Mouse (Mus musculus): Measurements from ENCODE around the gene Anxa6.
"Not testable (repeated sequence)": the region's sequence is repeated elsewhere in the genome, so short reads cannot be mapped to it uniquely, and the experiment has no call there.

Gene Anxa6

GRCm38 (mm10) chr11:54958571-54959073 is 74.6 kb downstream of the Anxa6 start:
- DNase-seq = no peak

GRCm38 (mm10) chr11:54957708-54958107 is 75.5 kb downstream of the Anxa6 start:
- DNase-seq = not testable (repeated sequence)

- no peak for DNase-seq
Observed at GRCm38 (mm10) chr11:54956912-54957311, 76.3 kb downstream of the Anxa6 start.

- peak; percentile 99 to 100 for DNase-seq
Observed at GRCm38 (mm10) chr11:54955735-54956480, 77.3 kb downstream of the Anxa6 start.

GRCm38 (mm10) chr11:54955400-54955734 is 77.9 kb downstream of the Anxa6 start:
- not testable (repeated sequence) for DNase-seq

GRCm38 (mm10) chr11:54954716-54955115 is 78.5 kb downstream of the Anxa6 start:
- DNase-seq = no peak

GRCm38 (mm10) chr11:54953993-54954446 is 79.2 kb downstream of the Anxa6 start:
- DNase-seq = no peak

GRCm38 (mm10) chr11:54952651-54953050 is 80.6 kb downstream of the Anxa6 start:
- no peak for DNase-seq

- no peak for DNase-seq
Observed at GRCm38 (mm10) chr11:54950684-54951083, 82.6 kb downstream of the Anxa6 start.

GRCm38 (mm10) chr11:54949717-54950116 is 83.5 kb downstream of the Anxa6 start:
- no peak for DNase-seq

GRCm38 (mm10) chr11:54944702-54945101 is 88.5 kb downstream of the Anxa6 start:
- DNase-seq = no peak

- no peak for DNase-seq
Observed at GRCm38 (mm10) chr11:54940056-54940455, 93.2 kb downstream of the Anxa6 start.

- no peak for DNase-seq
Observed at GRCm38 (mm10) chr11:54939501-54939900, 93.7 kb downstream of the Anxa6 start.

GRCm38 (mm10) chr11:54936771-54937140 is 96.5 kb downstream of the Anxa6 start:
- DNase-seq = no peak

GRCm38 (mm10) chr11:54936035-54936770 is 97.0 kb downstream of the Anxa6 start:
- DNase-seq = no peak

GRCm38 (mm10) chr11:54934198-54934597 is 99.0 kb downstream of the Anxa6 start:
- DNase-seq = no peak

GRCm38 (mm10) chr11:54932540-54932939 is 100.7 kb downstream of the Anxa6 start:
- DNase-seq = no peak

- DNase-seq = peak; percentile 76 to 80
Observed at GRCm38 (mm10) chr11:54931405-54932093, 101.7 kb downstream of the Anxa6 start.

GRCm38 (mm10) chr11:54930318-54930979 is 102.8 kb downstream of the Anxa6 start:
- DNase-seq = peak; percentile 71 to 78

GRCm38 (mm10) chr11:54929744-54930143 is 103.5 kb downstream of the Anxa6 start:
- DNase-seq = no peak

GRCm38 (mm10) chr11:54929290-54929689 is 104.0 kb downstream of the Anxa6 start:
- DNase-seq = no peak
